In the genomic region with DNA sequence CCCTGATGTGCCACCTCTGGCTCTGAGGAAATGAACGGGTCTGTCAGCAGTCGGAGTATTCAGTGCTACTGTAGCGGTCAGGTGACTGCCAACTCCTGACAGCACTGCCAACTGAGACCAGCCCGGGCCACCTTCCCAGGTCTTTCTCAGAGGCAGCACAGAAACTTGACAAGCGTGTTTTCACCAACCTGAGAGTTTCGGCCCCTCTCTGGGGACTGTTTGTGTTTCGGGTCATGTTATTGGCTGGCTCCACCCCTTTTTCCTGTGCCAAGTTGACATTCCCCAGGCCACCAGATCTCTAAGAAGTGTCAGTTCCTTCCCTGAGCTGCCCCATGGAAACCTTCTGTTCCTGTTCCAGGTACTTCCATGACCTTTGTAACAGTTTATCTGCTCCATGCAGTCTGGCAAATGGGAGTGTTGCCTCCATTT, we compare ENCODE assay signal across 8 mouse cellular contexts. TPM values are rescaled to one million over a fixed set of nuclear protein-coding genes. Genes with fewer than 3 reads are reported as not detected.
DNase-seq lines count a peak whose midpoint lies in the region; ATAC-seq lines count a peak whose summit lies in the region.

No protein-coding gene starts in this region.

- H3K36me3 ChIP-seq in intestine, embryonic 16.5 days (ENCODE audit: control insufficient read depth, insufficient read depth, low read length): no peaks in the 10 kb centered on the region

- no peak overlapping the region for H3K4me3 ChIP-seq in intestine, embryonic 16.5 days (ENCODE audit: low read length)

- 0 out of 2 replicates have a peak overlapping the region, but pooled peaks have one; percentile 32 for H3K9ac ChIP-seq in intestine, embryonic 16.5 days (ENCODE audit: low read depth, low read length)

- H3K4me1 ChIP-seq in intestine, embryonic 16.5 days (ENCODE audit: control insufficient read depth, insufficient read depth, low read length): peaks cover 12% of the 10 kb centered on the region

- intact Hi-C loops in gastrocnemius, postnatal 14 days (cut with DNase I; ENCODE audit: low total_unique reads): no loop called here

- H3K27me3 ChIP-seq in intestine, embryonic 16.5 days (replicated peaks; ENCODE audit: control insufficient read depth, insufficient read depth, low read length): no peaks in the 10 kb centered on the region

- no peaks in the 10 kb centered on the region for H3K9me3 ChIP-seq in intestine, embryonic 16.5 days (ENCODE audit: control insufficient read depth, low read length)

- 15% methylated on average over 7 of the region's 7 CpGs for WGBS in intestine, embryonic 16.5 days

- DNase-seq in embryo, embryonic 10.5 days (ENCODE audit: low spot score): peak; percentile 29
- DNase-seq in gastrocnemius, postnatal 14 days: peak; percentile 51
- peak; percentile 88 to 93 for DNase-seq in lung, adult 18-20 months
- DNase-seq in ovary, postnatal 14 days (ENCODE audit: low spot score): no peak
- no peak for DNase-seq in frontal cortex, postnatal 14 days (ENCODE audit: low spot score in 2 of 2)
- no peak for DNase-seq in cerebellum, postnatal 25 days
- DNase-seq in thymus, postnatal 4 days: no peak

- peak; percentile 85 for ATAC-seq in intestine, embryonic 16.5 days

- H3K27ac ChIP-seq in intestine, embryonic 16.5 days (ENCODE audit: low read length): peak overlapping the region; percentile 84

- peak overlapping the region; percentile 5; the same call in 1 of the 2 replicates for H3K4me2 ChIP-seq in intestine, embryonic 16.5 days (ENCODE audit: low read depth, low read length)

RNA-seq across cellular contexts. Expression of gene Mmp15, which starts 25.8 kb away (rescaled TPM):
- total RNA-seq in gastrocnemius, postnatal 14 days (2021): 10 to 100 TPM; 21.3 to 35.9 TPM
- polyA plus RNA-seq in intestine, embryonic 16.5 days (2015; fragmentation: Nextera tagmentation; extraction: Ambion mirVana): 7.9 and 8.3 TPM in 2 replicates

RNA-seq across cellular contexts. Expression of gene Usb1, which starts 45.8 kb away (rescaled TPM):
- total RNA-seq in gastrocnemius, postnatal 14 days (2021): 1 to 10 TPM; 6.6 to 7.2 TPM
- 43.4 and 45.8 TPM in 2 replicates for polyA plus RNA-seq in intestine, embryonic 16.5 days (2015; fragmentation: Nextera tagmentation; extraction: Ambion mirVana)

RNA-seq across cellular contexts. Expression of gene Zfp319, which starts 46.1 kb away (rescaled TPM):
- 1 to 10 TPM; 5.4 to 6.1 TPM for total RNA-seq in gastrocnemius, postnatal 14 days (2021)
- polyA plus RNA-seq in intestine, embryonic 16.5 days (2015; fragmentation: Nextera tagmentation; extraction: Ambion mirVana): 4.5 and 5.2 TPM in 2 replicates

RNA-seq across cellular contexts. Expression of gene Cfap20, which starts 56.8 kb away (rescaled TPM):
- total RNA-seq in gastrocnemius, postnatal 14 days (2021): 10 to 100 TPM in 1 of 2 experiments, 1 to 10 TPM in 1; 9.7 to 13.1 TPM
- 100 and 113 TPM in 2 replicates for polyA plus RNA-seq in intestine, embryonic 16.5 days (2015; fragmentation: Nextera tagmentation; extraction: Ambion mirVana)

Comparison
In these comparisons a context has a peak if more than half of its experiments do, and no peak if none do; other contexts are left out.
1. DNase-seq: peak in embryo, embryonic 10.5 days (single experiment), gastrocnemius, postnatal 14 days (single experiment) and lung, adult 18-20 months (2 of 2); none in ovary, postnatal 14 days (single experiment), frontal cortex, postnatal 14 days (0 of 2), cerebellum, postnatal 25 days (0 of 2) and thymus, postnatal 4 days (single experiment).